Mouse (Mus musculus) heart, embryonic 16.5 days (tissue): ENCODE results near the gene Kiss1r. TPM values are rescaled to one million over a fixed set of nuclear protein-coding genes. Genes with fewer than 3 reads are reported as not detected.
A peak's percentile ranks its signal among the peaks of the same experiment; 100 is the strongest.
"Not testable (repeated sequence)": the region's sequence is repeated elsewhere in the genome, so short reads cannot be mapped to it uniquely, and the experiment has no call there.

Experiments used
- ATAC-seq: fragments of 200-750 bp; cut with Nextera tagmentation; replicated peaks from 2 replicates; pipeline ENCODE4 v1.8.0; 2017; ENCODE audit warnings: moderate number of reproducible peaks; ENCODE audit not compliant: insufficient read depth, low FRiP score; ENCODE audit errors: extremely low read depth
- H3K27ac ChIP-seq: fragments of 300-500 bp; sonication (generic); 2 replicates; pipeline ENCODE4 v1.5.1; 2014; ENCODE audit warnings: mild to moderate bottlenecking, low read length, control low read depth, moderate library complexity
- H3K27me3 ChIP-seq: fragments of 300-500 bp; sonication (generic); 2 replicates; pipeline ENCODE4 v1.6.1; 2014; ENCODE audit warnings: low read length, mixed read lengths; ENCODE audit not compliant: control insufficient read depth, insufficient read depth
- H3K36me3 ChIP-seq: fragments of 300-500 bp; sonication (generic); 2 replicates; pipeline ENCODE4 v1.6.1; 2014; ENCODE audit not compliant: control insufficient read depth, insufficient read depth
- H3K4me1 ChIP-seq: fragments of 300-500 bp; sonication (generic); 2 replicates; pipeline ENCODE4 v1.6.1; 2014; ENCODE audit warnings: low read length, mixed read lengths; ENCODE audit not compliant: control insufficient read depth, insufficient read depth
- H3K4me2 ChIP-seq: fragments of 300-500 bp; sonication (generic); 2 replicates; pipeline ENCODE4 v1.6.1; 2014; ENCODE audit warnings: low read depth, mild to moderate bottlenecking, control low read depth, low read length
- H3K4me3 ChIP-seq: fragments of 300-500 bp; sonication (generic); 2 replicates; pipeline ENCODE4 v1.5.1; 2014; ENCODE audit warnings: mild to moderate bottlenecking, control low read depth, low read length
- H3K9ac ChIP-seq: fragments of 300-500 bp; sonication (generic); 2 replicates; pipeline ENCODE4 v1.6.1; 2014; ENCODE audit warnings: low read length, control low read depth
- H3K9me3 ChIP-seq: fragments of 300-500 bp; sonication (generic); replicated peaks from 2 replicates; pipeline ENCODE4 v1.6.1; 2016; ENCODE audit warnings: low read length; ENCODE audit not compliant: control insufficient read depth
- WGBS: fragments of 180-500 bp; shearing (Covaris S2); extraction: QIAGEN DNeasy Blood & Tissue Kit; methylation state at CpG from one replicate; pipeline ENCODE4 v1.1.7; 2014; 5-methylcytosine and 5-hydroxymethylcytosine counted together
- polyA plus RNA-seq: library from polyadenylated mRNA; unstranded; fragments of >200 nt; fragmentation: Nextera tagmentation; extraction: Ambion mirVana; gene quantifications from 2 replicates; pipeline ENCODE4 v1.2.1, GENCODE M21; 2015

The Kiss1r gene
- polyA plus RNA-seq, 1 experiment from 2014 or later: 0.64 TPM

- no peaks in the 10 kb centered on the region for H3K27me3 ChIP-seq
- peaks cover 8% of the 10 kb centered on the region for H3K4me1 ChIP-seq
- H3K27ac ChIP-seq: no peak overlapping the region
- no peak for ATAC-seq
- H3K4me2 ChIP-seq: no peak overlapping the region
- 39% methylated on average over 4 of the region's 4 CpGs for WGBS
- H3K9ac ChIP-seq: no peak overlapping the region
- H3K36me3 ChIP-seq: peaks cover 7% of the 10 kb centered on the region; the same call in 1 of the 2 replicates
- no peaks in the 10 kb centered on the region for H3K9me3 ChIP-seq
- no peak overlapping the region for H3K4me3 ChIP-seq
Measured at GRCm38 (mm10) chr10:79956643-79957154, 39.9 kb downstream of the Kiss1r start.

GRCm38 (mm10) chr10:79958140-79958816 lies 41.5 kb downstream of the Kiss1r start:
- ATAC-seq: no peak
- H3K4me1 ChIP-seq: peaks cover 8% of the 10 kb centered on the region
- peak overlapping the region; percentile 47; the same call in 1 of the 2 replicates for H3K4me2 ChIP-seq
- no peak overlapping the region for H3K4me3 ChIP-seq
- no peaks in the 10 kb centered on the region for H3K9me3 ChIP-seq
- H3K9ac ChIP-seq: no peak overlapping the region
- peaks cover 13% of the 10 kb centered on the region for H3K36me3 ChIP-seq
- no peak overlapping the region for H3K27ac ChIP-seq
- no peaks in the 10 kb centered on the region for H3K27me3 ChIP-seq
- WGBS: 18% methylated on average over 21 of the region's 21 CpGs

DNA sequence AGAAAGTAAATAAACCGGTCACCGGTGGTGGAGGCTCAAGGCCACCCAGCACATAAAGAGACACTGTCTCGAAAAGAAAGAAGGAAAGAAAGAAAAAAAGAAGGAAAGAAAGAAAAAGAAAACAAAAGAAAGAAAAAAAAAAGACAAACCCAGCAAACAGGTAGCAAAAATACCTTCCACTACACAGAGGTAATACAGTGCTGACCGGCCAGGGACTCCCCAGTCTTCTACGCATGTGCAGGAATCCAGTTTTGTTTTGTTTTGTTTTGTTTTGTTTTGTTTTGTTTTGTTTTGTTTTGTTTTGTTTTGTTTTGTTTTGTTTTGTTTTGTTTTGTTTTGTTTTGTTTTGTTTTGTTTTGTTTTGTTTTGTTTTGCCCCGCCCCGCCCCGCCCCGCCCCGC lies 42.6 kb downstream of the Kiss1r start:
- Histone ChIP-seq H3K4me3 (peak overlapping the region; percentile 78), H3K4me2 (peak overlapping the region; percentile 89), H3K36me3 (peaks cover 18% of the 10 kb centered on the region)
- not testable (repeated sequence) for H3K27me3 ChIP-seq, H3K9ac ChIP-seq, ATAC-seq, H3K9me3 ChIP-seq, H3K27ac ChIP-seq, H3K4me1 ChIP-seq
- WGBS: 39% methylated on average over 10 of the region's 10 CpGs

GRCm38 (mm10) chr10:79959847-79960601 lies 43.3 kb downstream of the Kiss1r start, which contains the start of gene Wdr18:
Gene Wdr18 (plus strand): TSS chr10:79960152.
- Histone ChIP-seq H3K36me3 (peaks cover 24% of the 10 kb centered on the region), H3K4me2 (peak within 1 kb of the TSS; percentile 89)

DNA sequence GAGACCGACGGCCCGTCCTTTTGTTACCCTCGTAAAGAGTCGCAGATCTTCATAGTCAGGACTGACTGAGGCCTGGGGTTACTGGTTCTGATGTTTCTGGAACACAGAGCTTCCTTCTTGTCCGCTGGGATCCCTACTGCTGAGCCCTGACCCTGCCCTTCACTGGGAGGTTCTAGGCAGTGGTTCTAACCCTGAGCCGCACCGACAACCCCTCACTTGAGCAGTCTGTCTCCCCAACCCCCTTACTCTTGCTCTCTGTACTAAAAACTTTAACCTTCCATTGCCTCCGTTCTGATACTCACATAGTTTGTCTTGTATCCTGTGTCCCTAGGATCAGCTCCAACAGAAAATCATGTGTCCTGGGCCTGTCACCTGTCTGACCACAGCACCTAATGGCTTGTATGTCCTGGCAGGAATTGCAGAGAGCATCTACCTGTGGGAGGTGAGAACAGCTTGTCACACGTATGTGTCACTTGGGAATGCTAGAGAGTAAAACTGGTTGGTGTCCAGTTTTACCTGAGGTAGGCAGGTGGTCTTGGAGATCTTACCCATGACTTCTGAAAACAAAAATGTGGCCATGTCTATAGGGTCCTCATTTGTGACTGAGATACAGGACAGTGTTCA lies 44.0 kb downstream of the Kiss1r start:
- Histone ChIP-seq H3K4me1 (peaks cover 8% of the 10 kb centered on the region), H3K27ac (no peak overlapping the region), H3K9ac (peak overlapping the region; percentile 77), H3K27me3 (no peaks in the 10 kb centered on the region), H3K4me3 (peak overlapping the region; percentile 78), H3K9me3 (no peaks in the 10 kb centered on the region), H3K36me3 (peaks cover 28% of the 10 kb centered on the region), H3K4me2 (peak overlapping the region; percentile 89)
- 13% methylated on average over 10 of the region's 10 CpGs for WGBS
- no peak for ATAC-seq

More at GRCm38 (mm10) chr10:79959847-79960601, 43.3 kb downstream of the Kiss1r start, which contains the start of gene Wdr18:
- under 1% methylated on average over 61 of the region's 61 CpGs for WGBS
- Histone ChIP-seq H3K9ac (peak within 1 kb of the TSS; percentile 77), H3K27ac (peak within 1 kb of the TSS; percentile 63; the same call in 1 of the 2 replicates), H3K9me3 (no peaks in the 10 kb centered on the region), H3K4me3 (peak within 1 kb of the TSS; percentile 78), H3K4me1 (peaks cover 8% of the 10 kb centered on the region), H3K27me3 (no peaks in the 10 kb centered on the region)
- ATAC-seq: peak; percentile 96

GRCm38 (mm10) chr10:79964727-79965126 lies 48.0 kb downstream of the Kiss1r start:
- Histone ChIP-seq H3K4me3 (no peak overlapping the region), H3K27me3 (peaks cover 3% of the 10 kb centered on the region; the same call in 1 of the 2 replicates), H3K9me3 (no peaks in the 10 kb centered on the region), H3K36me3 (peaks cover 41% of the 10 kb centered on the region), H3K27ac (no peak overlapping the region), H3K9ac (no peak overlapping the region), H3K4me2 (no peak overlapping the region), H3K4me1 (peaks cover 8% of the 10 kb centered on the region)
- ATAC-seq: no peak
- 97% methylated on average over 7 of the region's 7 CpGs for WGBS

DNA sequence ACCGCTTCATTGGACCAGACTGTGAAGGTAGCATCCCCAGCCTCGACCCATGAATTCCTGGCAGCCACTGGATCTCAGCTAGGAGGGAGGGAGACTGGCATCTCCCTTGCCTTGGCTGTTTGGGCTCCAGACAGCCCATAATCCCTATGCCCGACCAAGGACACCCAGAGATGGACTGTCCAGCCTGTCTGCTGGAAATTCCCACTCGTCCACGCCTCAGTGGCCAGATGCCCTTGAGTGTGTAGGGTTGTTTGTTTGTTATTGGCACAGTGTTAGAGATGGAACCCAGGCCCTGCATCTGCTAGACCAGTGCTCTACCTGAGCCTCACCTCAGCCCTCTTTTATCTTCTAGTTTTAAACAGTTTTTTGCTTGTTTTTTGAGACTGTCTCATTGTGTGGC lies 48.6 kb downstream of the Kiss1r start:
- H3K27me3 ChIP-seq: peaks cover 5% of the 10 kb centered on the region
- no peak for ATAC-seq
- H3K9me3 ChIP-seq: no peaks in the 10 kb centered on the region
- H3K9ac ChIP-seq: no peak overlapping the region
- WGBS: 85% methylated on average over 5 of the region's 5 CpGs
- H3K27ac ChIP-seq: no peak overlapping the region
- H3K4me3 ChIP-seq: no peak overlapping the region
- H3K4me2 ChIP-seq: no peak overlapping the region
- peaks cover 41% of the 10 kb centered on the region for H3K36me3 ChIP-seq
- peaks cover 8% of the 10 kb centered on the region for H3K4me1 ChIP-seq

GRCm38 (mm10) chr10:79966886-79967400 lies 50.2 kb downstream of the Kiss1r start:
- WGBS: 91% methylated on average over 5 of the region's 5 CpGs
- no peak overlapping the region for H3K4me3 ChIP-seq
- H3K9me3 ChIP-seq: no peaks in the 10 kb centered on the region
- H3K27ac ChIP-seq: no peak overlapping the region
- H3K4me2 ChIP-seq: no peak overlapping the region
- H3K36me3 ChIP-seq: peaks cover 36% of the 10 kb centered on the region
- H3K4me1 ChIP-seq: peaks cover 9% of the 10 kb centered on the region
- no peak for ATAC-seq
- H3K27me3 ChIP-seq: peaks cover 20% of the 10 kb centered on the region
- H3K9ac ChIP-seq: no peak overlapping the region
